Mouse (Mus musculus) gonadal fat pad, adult 2 months (tissue): ENCODE data around the gene Cant1. TPM values are rescaled to one million over a fixed set of nuclear protein-coding genes. Genes with fewer than 3 reads are reported as not detected.
"Not testable (repeated sequence)": the region's sequence is repeated elsewhere in the genome, so short reads cannot be mapped to it uniquely, and the experiment has no call there.

Experiments
- DNase-seq: peaks from one replicate; pipeline ENCODE4 v3.0.0-alpha.2; 2012; ENCODE audit warnings: low read depth
- polyA plus RNA-seq: library from polyadenylated mRNA; depleted of rRNA; stranded (reverse); fragments of >200 nt; gene quantifications from 2 replicates; pipeline ENCODE4 v1.2.3, GENCODE M21; 2012

Gene Cant1
- polyA plus RNA-seq, 1 experiment, result 54.7 TPM

GRCm38 (mm10) chr11:118408051-118408740 is 10.7 kb downstream of the Cant1 start:
- no peak for DNase-seq

- no peak for DNase-seq
These were observed 11.5 kb downstream of the Cant1 start for GRCm38 (mm10) chr11:118407318-118407910.

- DNase-seq, result no peak
These were observed 12.4 kb downstream of the Cant1 start for GRCm38 (mm10) chr11:118406521-118406920.

GRCm38 (mm10) chr11:118405311-118405710 is 13.6 kb downstream of the Cant1 start:
- DNase-seq, result no peak

GRCm38 (mm10) chr11:118403951-118404899 is 14.7 kb downstream of the Cant1 start:
- DNase-seq, result no peak

GRCm38 (mm10) chr11:118403183-118403582 is 15.7 kb downstream of the Cant1 start:
- no peak for DNase-seq

GRCm38 (mm10) chr11:118401760-118402280 is 17.1 kb downstream of the Cant1 start, which contains the start of gene Lgals3bp:
Lgals3bp (minus strand) TSS chr11:118402092.
- DNase-seq, result no peak

GRCm38 (mm10) chr11:118401195-118401594 is 17.7 kb downstream of the Cant1 start:
- no peak for DNase-seq

- no peak for DNase-seq
These were observed 18.3 kb downstream of the Cant1 start for GRCm38 (mm10) chr11:118400566-118400936.

GRCm38 (mm10) chr11:118399891-118400565 is 18.9 kb downstream of the Cant1 start:
- DNase-seq, result no peak

- no peak for DNase-seq
These were observed 20.9 kb downstream of the Cant1 start for GRCm38 (mm10) chr11:118397806-118398530.

- DNase-seq, result no peak
These were observed 24.3 kb downstream of the Cant1 start for GRCm38 (mm10) chr11:118394538-118394937.

GRCm38 (mm10) chr11:118393991-118394390 is 24.9 kb downstream of the Cant1 start:
- no peak for DNase-seq

- not testable (repeated sequence) for DNase-seq
These were observed 31.1 kb downstream of the Cant1 start for GRCm38 (mm10) chr11:118387816-118388215.

GRCm38 (mm10) chr11:118379251-118380009 is 39.5 kb downstream of the Cant1 start:
- DNase-seq, result no peak

- DNase-seq, result no peak
These were observed 40.2 kb downstream of the Cant1 start for GRCm38 (mm10) chr11:118378656-118379055.

- not testable (repeated sequence) for DNase-seq
These were observed 42.6 kb downstream of the Cant1 start for GRCm38 (mm10) chr11:118376323-118376722.

- no peak for DNase-seq
These were observed 43.0 kb downstream of the Cant1 start for GRCm38 (mm10) chr11:118375881-118376280.

GRCm38 (mm10) chr11:118375461-118375860 is 43.4 kb downstream of the Cant1 start:
- no peak for DNase-seq

GRCm38 (mm10) chr11:118375006-118375405 is 43.9 kb downstream of the Cant1 start:
- no peak for DNase-seq
